Mouse (Mus musculus) erythroblast, embryonic 14.5 days (primary cell): Measurements from ENCODE around the gene Doc2a.

Source experiments
- GATA1 ChIP-seq: IDR thresholded peaks from 2 replicates; pipeline ENCODE4 v1.6.1; 2012; ENCODE audit warnings: low read length, inconsistent platforms, mixed read lengths
- TAL1 ChIP-seq: IDR thresholded peaks from 3 replicates; pipeline ENCODE4 v1.6.1; 2012; ENCODE audit warnings: low read length, inconsistent platforms, mixed read lengths

GRCm38 (mm10) chr7:126803751-126804150 lies 43.5 kb upstream of the Doc2a start:
- TF ChIP-seq TAL1: no peak
- TF ChIP-seq GATA1: no peak
